Mouse (Mus musculus) left cerebral cortex, postnatal 25 days (tissue): ENCODE data around the gene Olfr1411. TPM values are rescaled to one million over a fixed set of nuclear protein-coding genes. Genes with fewer than 3 reads are reported as not detected.

Experiments
- DNase-seq, 2 experiments: peaks; one replicate each; pipeline ENCODE4 v3.0.0; 2022; ENCODE audit warnings: low spot score in 2 of 2, mixed read lengths in 1 of 2
- intact Hi-C: fragments of 180-260 bp; cut with DNase I; formaldehyde crosslinking; loops from one replicate; pipeline ENCODE4 v1.15.1; 2025
- total RNA-seq, 2 experiments: library from RNA; stranded (reverse); gene quantifications; 2 replicates each; pipeline ENCODE4 v1.2.3; 2021

Gene Olfr1411
- total RNA-seq, result not detected

DNA sequence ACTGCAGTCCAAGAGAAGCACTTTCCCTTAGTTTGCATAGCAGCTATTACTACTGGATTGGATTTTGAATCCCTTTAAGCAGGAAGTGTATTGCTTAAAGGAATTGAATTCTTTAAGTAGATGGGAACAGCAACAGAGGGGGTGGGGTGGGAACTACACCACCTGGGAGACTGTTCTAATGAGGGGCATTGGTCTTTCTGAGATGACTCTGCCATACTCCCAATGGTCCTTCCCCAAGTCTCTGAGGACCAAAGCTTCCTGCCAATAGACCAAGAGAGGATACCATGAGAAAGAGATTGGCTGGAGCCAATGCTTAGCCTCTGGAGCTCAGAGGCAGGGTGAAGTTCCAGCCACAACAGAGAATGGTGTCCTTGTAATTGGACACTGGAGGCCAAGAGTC is at the start of gene Olfr1411:
TSS of gene Olfr1411 (plus strand) at position 301 of the 400 bp plus-strand sequence.
- intact Hi-C loops, result no loop called here
- no peak for DNase-seq

DNA sequence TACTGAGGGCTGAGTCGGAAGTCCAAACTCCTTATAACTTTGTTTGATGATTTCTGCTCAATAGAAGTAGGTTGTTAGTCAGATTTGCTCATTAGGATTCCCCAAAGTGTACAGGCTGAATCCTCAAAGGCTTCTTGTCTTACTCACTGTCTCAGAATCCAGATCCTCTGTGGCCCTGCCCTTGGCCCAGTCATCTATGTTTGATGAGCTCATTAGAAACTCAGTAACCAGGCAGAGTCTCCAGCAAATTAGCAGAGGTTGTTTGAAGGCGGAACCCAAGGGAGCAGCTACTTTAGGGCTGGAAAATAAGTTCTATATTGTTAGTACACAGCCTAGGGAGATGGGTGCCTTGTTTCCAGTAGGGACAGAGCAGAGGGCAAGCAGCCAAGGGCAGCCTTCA is 48.3 kb upstream of the Olfr1411 start:
- no peak for DNase-seq
- intact Hi-C loops, result no loop called here

DNA sequence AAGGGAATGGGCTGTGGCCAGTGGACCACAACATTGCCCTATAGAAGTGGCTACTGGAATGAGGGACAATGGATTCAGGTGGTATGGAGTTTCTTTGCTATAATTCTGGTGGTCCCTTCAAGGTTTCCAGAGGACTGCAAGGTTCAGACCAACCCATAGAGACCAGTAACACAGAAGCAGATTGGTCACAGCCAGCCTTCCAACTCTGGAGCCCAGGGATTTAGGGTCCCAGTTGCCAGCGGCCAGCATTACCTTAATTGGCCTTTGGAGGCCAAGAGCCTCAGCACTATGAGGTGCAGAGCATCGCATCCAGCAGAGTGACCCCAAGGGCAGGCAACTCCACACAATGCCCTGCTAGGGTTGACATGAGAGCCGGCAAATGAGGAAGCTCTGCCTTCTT is 23.2 kb upstream of the Olfr1411 start, which contains the start of gene Olfr1413:
TSS of gene Olfr1413 (plus strand) at position 301 of the 400 bp plus-strand sequence.
- no peak for DNase-seq
- intact Hi-C loops, result no loop called here

DNA sequence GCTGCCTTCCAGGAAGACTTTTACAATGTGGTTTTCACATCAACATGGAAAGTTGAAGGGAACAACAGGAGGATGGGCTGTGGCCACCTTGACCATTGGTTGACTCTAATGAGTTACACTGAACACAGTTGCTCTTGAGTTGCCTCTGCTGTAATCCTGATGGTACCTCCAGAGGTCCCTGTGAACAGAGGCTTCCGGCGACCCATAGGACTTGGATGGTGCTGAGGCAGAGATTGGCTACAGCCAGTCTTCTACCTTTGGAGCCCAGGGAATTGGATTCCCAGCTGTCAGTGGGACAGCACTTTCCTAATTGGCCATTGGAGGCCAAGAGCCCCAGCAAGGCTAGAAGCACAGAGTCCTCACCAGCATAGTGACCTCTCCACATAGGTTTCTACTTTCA is 8.7 kb upstream of the Olfr1411 start, which contains the start of gene Olfr1412:
TSS of gene Olfr1412 (plus strand) at position 301 of the 400 bp plus-strand sequence.
- DNase-seq, result no peak
- intact Hi-C loops, result no loop called here

DNA sequence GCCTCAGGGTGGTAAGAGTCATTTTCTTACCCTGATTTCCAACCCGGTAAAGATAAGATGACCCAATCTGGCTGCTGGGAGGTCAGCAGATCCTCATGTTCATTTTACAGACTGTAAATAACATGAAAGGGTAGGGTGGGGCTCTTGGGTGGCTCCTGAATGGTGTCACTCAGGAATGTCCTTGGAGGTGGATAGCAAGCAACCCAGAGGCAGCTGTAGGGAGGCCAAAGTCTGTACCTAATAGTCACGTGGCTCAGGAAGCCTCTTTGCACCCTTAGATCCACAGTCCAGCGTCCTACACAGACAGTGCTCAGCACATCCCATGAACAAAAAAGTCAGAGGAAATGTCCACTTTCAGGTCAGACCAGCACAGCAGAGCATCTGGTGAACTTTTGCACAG is 1.8 kb downstream of the Olfr1411 start:
- intact Hi-C loops, result no loop called here
- DNase-seq, result no peak

DNA sequence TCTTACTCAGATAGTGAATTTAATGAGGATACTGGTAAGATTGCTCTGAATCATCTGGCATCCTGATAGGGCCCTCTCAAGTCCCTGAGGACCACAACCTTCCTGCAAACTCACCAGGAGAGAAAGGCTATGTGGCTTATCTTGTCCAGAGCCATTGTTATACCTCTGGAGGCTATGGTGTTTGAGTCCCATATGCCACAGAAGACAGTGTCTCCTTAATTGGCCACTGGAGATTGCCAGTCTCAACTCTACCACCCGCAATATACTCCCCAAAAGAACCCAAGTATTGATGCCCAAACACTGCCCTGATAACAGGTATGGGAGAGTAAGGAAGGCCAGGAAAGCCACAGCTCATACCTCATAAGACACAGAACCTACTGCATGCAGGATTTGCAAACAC is 11.3 kb downstream of the Olfr1411 start, which contains the start of gene Olfr1410:
TSS of gene Olfr1410 (plus strand) at position 301 of the 400 bp plus-strand sequence.
- intact Hi-C loops, result loop anchor here (5.0 kb wide), 1 partner anchor 68 kb away; no protein-coding TSS in a partner anchor
- no peak for DNase-seq

DNA sequence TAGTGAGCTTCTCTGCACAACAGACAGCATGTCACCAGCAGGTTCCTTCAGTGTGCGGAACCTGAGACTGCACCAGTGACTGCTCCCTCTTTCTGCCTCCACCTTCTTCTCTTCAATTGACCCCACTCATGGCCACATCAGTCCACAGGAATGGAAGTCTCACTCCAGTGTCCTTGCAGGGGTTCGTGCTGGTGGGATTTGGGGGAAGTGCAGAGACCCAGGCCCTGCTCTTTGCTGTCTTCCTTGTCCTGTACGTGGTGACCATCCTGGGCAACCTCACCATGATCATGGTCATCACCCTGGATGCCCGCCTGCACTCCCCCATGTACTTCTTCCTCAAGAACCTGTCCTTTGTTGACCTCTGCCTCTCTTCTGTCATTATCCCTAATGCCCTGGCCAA is 13.5 kb downstream of the Olfr1411 start:
- DNase-seq, result no peak
- intact Hi-C loops, result loop anchor here (5.0 kb wide), 1 partner anchor 70 kb away; no protein-coding TSS in a partner anchor

DNA sequence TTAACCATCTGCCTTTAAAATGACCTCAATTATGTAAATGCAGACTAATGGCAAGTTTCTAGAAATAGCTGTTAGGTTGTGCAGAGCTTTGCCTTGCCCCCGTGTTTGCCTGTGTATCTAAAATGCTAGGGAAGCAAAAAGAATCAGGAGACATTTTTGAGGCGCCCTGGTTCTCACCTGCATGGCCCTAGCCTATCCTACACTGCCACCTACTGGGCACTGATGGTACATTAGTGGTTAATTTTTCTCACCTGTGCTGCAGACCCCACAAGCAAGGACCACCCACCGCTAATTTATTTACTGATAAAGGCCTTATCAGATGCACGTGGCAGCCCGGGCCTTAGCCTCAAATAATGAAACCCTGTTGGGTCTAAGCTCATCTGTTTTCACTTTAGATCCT is 16.8 kb downstream of the Olfr1411 start:
- peak; percentile 61 to 71 for DNase-seq
- intact Hi-C loops, result loop anchor here (1.0 to 5.0 kb wide), 2 partner anchors 90 to 139 kb away; partner anchors contain the start of gene Ndufa10

DNA sequence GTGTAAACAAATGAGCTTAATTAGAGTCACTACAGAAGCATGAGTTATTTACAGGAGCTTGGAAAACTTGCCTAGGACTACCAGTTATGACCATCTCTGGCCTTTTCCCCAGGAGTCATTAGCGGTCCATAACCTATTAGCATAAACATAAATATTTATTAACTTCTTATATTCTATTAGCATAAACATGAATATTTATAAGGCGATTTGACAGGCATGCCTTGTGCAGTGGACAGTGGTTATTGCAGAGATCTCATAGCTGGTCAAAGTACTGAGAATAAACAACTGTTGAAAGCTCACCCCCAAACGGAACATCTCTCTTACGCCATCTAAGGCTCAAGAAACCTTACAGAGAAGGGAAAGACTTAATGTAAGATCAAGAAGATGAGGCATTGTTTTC is 19.0 kb downstream of the Olfr1411 start:
- DNase-seq, result no peak
- intact Hi-C loops, result loop anchor here (5.0 kb wide), 1 partner anchor 141 kb away; the partner anchor contains the start of gene Ndufa10

DNA sequence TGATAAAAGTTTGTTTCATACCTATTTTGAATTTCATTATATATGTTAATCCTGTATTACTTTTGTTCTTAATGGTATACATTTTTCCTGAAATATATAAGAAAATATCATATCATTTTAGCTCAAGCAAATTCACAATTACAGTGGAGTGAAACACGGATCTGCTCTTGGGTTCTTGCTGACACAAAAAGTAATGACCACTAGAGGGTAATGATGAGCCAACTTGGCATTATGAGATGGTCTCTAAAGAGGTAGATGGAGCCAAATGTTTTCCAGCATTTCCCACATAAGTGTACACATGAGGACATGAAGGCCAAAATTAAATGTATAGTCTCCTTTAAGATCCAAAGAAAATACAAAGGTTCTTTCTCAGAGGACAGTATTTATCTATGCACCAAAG is 20.3 kb downstream of the Olfr1411 start:
- intact Hi-C loops, result loop anchor here (2.0 to 5.0 kb wide), 2 partner anchors 34 to 142 kb away; partner anchors contain the start of genes Ndufa10 and Otos
- DNase-seq, result peak in 1 of 2 experiments; percentile 52

DNA sequence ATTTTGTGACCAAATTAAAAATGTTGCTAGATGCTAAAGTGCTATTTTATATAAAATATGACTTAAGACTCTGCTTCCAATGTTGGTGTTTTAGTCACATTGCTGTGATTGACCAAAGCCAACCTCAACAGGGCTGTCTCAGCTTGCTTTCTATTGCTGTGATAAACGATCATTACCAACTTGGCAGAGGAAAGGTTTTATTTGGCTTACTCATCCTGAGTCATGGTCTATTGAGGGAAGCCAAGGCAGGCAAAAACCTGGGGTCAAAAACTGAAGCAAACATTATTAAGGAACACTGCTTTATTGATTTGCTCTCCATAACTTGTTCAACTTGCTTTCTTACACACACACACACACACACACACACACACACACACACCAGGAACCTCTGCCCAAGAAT is 21.8 kb downstream of the Olfr1411 start:
- no peak for DNase-seq
- intact Hi-C loops, result no loop called here

DNA sequence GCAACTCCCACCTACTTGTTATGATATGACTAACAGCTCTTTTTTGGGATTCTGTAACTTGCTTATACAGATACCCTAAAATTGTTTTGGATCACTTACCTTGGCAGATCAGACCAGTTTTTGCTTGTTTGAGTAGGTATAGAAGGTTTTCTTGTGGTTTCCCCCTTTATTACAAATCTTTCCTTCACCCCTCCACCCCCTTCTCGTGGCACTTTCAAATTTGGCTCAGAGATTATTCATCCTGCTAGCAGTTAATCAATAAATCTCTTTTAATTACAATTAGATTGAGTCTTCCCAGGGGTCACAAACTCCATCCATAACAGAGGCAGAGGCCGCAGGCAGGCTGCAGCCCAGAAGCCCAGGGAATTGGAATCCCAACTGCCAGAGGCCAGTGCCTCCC is 23.3 kb downstream of the Olfr1411 start, which contains the start of gene Olfr12:
TSS of gene Olfr12 (plus strand) at position 301 of the 400 bp plus-strand sequence.
- no peak for DNase-seq
- intact Hi-C loops, result no loop called here

DNA sequence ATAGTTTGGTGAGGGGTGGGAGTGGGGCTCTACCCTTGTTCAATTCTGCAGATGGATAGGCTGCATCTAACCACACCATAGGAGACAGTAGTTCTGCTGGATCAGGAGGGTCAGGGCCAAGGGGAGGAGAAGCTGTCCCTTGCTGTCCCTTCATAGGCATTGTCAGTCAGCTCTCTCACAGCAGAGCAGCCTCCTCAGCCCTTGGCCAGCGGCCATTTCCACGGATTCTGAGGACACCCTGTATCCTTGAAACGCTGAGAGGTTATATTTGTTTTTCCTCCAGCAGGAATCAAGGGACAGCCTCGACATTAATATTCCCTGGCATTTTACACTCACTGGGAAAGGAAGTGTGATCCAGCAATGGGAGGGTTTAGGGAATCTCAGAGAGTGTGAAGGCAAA is 24.1 kb downstream of the Olfr1411 start:
- intact Hi-C loops, result no loop called here
- DNase-seq, result no peak

DNA sequence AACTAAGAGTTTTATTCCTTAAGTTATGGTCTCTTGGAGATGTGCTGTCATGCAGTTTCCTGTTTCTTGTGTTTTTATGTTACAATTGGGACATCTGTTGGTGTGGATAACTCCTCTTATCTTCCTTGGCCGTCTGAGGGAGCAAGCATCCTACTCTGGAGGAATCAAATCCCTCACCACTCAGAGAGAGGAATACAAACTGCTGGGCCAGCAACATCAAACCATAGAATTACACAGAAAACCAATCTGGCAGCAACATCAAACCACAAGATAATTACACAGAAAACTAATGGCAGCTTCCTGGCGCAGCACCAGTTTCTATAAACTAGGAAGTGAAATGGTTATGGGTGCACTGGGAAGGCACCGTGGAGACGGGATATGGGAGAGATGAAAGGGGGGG is 34.0 kb downstream of the Olfr1411 start:
- intact Hi-C loops, result no loop called here
- no peak for DNase-seq

DNA sequence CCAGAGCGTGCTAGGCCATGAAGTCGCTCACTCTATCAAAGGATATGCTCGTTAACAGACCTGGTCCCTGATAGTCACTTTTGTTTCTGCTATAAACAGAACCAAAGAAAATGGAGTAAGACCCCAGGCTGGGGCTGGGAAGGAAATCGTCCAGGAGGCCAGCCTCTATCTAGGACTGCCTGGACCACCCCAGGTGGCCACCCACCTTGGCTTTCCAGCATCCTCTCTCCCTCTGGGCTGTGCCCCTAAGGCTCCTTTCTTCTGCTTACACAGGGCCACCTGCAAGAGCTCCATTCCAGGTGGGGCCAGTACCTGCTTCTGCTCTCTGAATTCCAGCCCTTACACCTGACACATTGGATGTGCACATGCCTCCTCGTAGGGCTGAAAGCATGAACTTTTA is 38.0 kb downstream of the Olfr1411 start:
- intact Hi-C loops, result no loop called here
- DNase-seq, result no peak

DNA sequence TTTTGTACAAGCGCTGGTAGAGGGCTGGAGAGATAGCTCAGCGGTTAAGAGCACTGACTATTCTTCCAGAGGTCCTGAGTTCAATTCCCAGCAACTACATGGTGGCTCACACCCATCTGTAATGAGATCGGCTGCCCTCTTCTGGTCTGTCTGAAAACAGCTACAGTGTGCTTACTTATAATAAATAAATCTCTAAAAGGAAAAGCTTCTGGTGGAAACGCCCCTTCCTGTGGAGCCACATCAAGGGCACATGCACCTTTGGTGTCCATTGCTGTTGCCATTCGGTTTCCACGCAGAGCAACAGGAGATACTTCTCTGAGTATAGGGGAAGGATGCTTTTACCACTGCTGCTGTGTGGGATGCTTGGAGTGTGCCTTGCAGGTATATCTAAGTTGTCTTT is 38.7 kb downstream of the Olfr1411 start:
- intact Hi-C loops, result no loop called here

DNA sequence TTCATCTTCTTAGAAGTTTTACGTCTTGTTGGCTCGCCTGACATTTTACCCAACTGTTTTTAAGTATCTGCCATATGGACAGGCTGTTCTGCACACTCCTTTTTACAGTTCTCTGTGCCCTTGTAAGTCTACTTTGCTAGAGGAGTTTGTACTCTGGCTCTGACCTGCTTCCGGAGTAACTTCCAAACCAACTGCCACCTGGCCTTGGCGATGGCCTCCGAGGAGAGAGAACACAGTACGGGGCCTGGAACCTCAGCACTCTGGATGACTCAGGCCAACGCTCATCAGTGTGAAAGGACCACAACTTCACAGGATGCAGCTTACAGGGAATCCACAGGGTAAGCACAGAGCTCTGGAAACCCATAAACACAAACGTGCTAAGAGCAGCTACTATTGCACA is 39.5 kb downstream of the Olfr1411 start:
- no peak for DNase-seq
- intact Hi-C loops, result no loop called here

More for the DNA sequence above, 38.7 kb downstream of the Olfr1411 start:
- DNase-seq, result no peak

DNA sequence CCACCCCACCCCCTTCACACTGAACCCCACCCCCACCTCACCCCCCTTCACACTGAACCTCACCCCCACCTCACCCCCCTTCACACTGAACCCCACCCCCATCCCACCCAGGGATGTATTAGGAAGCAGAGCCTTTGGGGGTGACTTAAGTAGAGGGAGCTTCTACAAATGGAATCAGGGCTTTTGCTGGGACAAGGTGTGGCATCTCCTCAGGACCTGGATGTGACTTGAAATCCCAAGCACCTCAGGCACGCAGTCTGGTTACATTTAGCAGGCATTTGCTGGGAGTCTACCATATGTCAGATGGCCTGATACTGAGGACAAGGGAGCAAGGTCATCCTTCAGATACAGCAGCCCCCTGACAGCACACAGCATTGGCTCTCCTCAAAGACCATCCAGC is 40.4 kb downstream of the Olfr1411 start:
- intact Hi-C loops, result no loop called here
- no peak for DNase-seq

DNA sequence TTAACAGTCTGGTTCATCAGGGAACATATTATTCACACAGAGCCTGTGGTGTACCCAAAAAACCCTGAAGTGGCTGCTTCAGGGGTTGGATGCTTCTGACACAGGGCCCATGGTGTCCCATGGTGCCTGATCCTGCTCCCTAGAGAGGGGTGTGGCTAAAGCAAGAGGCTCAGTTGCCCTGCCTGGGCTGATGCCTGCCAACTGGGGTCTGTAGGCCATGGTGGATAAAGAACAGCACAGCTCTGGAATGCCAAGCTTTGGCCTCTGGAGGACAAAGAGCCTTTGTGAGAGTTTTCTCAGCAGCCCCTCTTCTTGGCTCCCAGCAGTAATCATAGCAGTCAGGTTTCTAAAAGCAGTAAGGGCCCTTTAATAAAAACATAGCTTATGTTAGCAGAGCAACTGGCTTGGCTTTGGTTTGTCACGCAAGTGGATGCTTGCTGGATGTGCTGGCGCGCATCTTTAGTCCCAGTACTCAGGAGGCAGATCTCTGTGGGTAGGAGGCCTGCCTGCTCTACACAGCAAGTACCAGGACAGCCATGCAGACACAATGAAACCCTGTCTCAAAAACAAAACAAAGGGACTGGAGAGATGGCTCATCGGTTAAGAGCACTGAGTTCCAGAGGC is 40.9 kb downstream of the Olfr1411 start:
- intact Hi-C loops, result no loop called here
- no peak for DNase-seq

DNA sequence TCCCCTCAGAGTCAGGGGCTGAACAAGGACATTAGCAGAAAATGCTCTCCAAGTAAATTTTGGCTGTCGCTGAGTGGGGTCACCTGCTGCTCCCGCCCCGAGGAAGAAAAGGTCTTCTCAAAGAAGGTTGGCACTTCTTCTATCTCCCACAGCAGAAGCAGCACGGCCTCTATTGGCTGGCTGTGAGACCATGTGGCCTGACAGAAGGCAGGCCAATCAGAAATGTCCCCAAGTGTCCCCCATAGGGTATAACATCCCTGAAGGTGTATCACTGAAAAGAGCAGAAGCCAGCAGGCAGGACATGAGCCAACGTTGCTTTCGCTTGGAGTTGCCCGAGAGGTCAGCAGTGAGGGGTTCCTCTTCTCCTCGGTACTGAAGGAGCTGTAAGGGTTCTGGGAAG is 41.8 kb downstream of the Olfr1411 start:
- intact Hi-C loops, result no loop called here
- no peak for DNase-seq

DNA sequence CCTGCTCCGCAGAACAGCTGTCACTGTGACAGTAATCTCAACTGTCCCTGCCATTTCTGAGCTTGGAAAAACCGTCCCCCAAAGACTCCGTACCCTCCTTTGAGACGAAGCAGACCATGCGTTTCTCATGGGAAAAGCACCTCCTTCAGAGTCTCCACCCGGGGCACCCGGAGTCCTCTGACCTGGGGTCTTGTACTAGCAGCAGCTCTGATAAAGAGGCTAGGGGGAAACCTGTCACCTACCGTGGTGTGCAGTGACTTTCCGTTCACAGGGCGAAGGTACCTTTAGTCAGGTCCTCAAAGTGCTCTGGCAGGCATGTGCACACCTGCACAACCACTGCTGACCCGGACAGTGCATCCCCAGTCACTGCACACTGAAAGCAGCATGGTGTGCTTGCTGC is 42.5 kb downstream of the Olfr1411 start:
- DNase-seq, result no peak
- intact Hi-C loops, result no loop called here
